Mouse (Mus musculus): Measurements from ENCODE around the gene Ifna7. TPM values are rescaled to one million over a fixed set of nuclear protein-coding genes. Genes with fewer than 3 reads are reported as not detected.
"Not testable (repeated sequence)": the region's sequence is repeated elsewhere in the genome, so short reads cannot be mapped to it uniquely, and the experiment has no call there.

Gene Ifna7
- not detected in 2 replicates for polyA plus RNA-seq (2015; fragmentation: Nextera tagmentation; extraction: Ambion mirVana)

DNA sequence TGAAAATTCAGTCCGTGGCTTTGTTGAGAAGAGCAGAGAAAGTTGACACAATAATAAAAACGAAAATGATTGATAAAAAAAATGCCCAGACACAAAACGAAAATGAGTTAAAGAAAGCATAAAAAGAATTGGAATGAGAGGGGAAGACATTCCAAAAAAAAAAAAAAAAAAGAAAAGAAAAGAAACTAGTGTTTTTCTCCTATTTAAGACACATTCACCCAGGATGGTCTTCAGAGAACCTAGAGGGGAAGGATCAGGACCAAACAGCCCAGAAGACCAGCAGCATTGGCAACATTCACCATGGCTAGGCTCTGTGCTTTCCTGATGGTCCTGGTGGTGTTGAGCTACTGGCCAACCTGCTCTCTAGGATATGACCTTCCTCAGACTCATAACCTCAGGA, at the start of gene Ifna7:
TSS of gene Ifna7 (plus strand) at position 301 of the 400 bp plus-strand sequence.
- Histone ChIP-seq H3K36me3 (ENCODE audit: control insufficient read depth, insufficient read depth, low read length) (no peaks in the 10 kb centered on the region), H3K27ac (ENCODE audit: low read length) (no peak within 1 kb of the TSS), H3K4me1 (replicated peaks; ENCODE audit: control insufficient read depth, insufficient read depth, low read length) (no peaks in the 10 kb centered on the region), H3K9ac (ENCODE audit: low read length) (no peak within 1 kb of the TSS), H3K27me3 (ENCODE audit: control insufficient read depth, insufficient read depth, low read depth, low read length) (no peaks in the 10 kb centered on the region), H3K4me2 (ENCODE audit: low read depth, low read length) (no peak within 1 kb of the TSS), H3K4me3 (ENCODE audit: low read length) (no peak within 1 kb of the TSS), H3K9me3 (ENCODE audit: control insufficient read depth, low read length) (no peaks in the 10 kb centered on the region)
- WGBS = 52% methylated on average over 3 of the region's 3 CpGs
- ATAC-seq (ENCODE audit: low read depth) = no peak

DNA sequence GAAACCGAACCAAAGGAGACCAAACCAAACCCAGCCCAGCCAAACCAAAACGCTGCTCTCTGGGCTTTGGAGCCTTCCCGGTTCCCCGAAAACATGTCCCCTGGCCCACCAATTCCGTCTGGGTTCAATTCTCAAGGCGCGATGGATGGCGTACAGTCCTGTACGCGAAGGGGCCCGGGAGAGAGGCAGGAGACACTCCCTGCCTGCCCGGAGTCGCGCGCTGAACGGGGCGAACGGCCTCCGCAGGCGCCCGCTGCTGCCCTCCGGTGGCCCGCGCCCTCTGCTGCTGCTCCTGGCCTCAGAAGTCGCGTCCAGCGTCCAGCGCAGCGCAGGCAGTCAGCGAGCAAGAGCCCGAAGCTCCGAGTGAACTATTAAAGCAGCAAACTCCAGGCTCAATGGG, 42.5 kb upstream of the Ifna7 start, which contains the start of gene Gm13290:
TSS of gene Gm13290 (plus strand) at position 301 of the 400 bp plus-strand sequence.
- H3K36me3 ChIP-seq (ENCODE audit: control insufficient read depth, insufficient read depth, low read length) = not testable (repeated sequence)

DNA sequence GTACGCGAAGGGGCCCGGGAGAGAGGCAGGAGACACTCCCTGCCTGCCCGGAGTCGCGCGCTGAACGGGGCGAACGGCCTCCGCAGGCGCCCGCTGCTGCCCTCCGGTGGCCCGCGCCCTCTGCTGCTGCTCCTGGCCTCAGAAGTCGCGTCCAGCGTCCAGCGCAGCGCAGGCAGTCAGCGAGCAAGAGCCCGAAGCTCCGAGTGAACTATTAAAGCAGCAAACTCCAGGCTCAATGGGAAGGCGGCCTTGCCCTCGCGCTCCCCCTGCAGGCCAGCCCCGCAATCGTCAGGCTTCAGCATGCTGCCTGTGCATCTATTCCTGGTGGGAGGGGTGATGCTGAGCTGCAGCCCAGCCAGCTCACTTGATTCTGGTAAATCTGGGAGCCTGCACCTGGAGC, 39.4 kb upstream of the Ifna7 start, which contains the start of gene Gm13289:
TSS of gene Gm13289 (plus strand) at position 301 of the 400 bp plus-strand sequence.
- not testable (repeated sequence) for H3K9ac ChIP-seq (ENCODE audit: low read length); H3K4me3 ChIP-seq (ENCODE audit: low read length); H3K4me1 ChIP-seq (replicated peaks; ENCODE audit: control insufficient read depth, insufficient read depth, low read length); H3K9me3 ChIP-seq (ENCODE audit: control insufficient read depth, low read length); H3K36me3 ChIP-seq (ENCODE audit: control insufficient read depth, insufficient read depth, low read length); H3K27ac ChIP-seq (ENCODE audit: low read length); ATAC-seq (ENCODE audit: low read depth); H3K27me3 ChIP-seq (ENCODE audit: control insufficient read depth, insufficient read depth, low read depth, low read length); H3K4me2 ChIP-seq (ENCODE audit: low read depth, low read length)
- WGBS = no CpG with 5 or more reads among the region's 29 CpGs

More for the DNA sequence above, 42.5 kb upstream of the Ifna7 start, which contains the start of gene Gm13290:
- not testable (repeated sequence) for H3K27me3 ChIP-seq (ENCODE audit: control insufficient read depth, insufficient read depth, low read depth, low read length); H3K4me1 ChIP-seq (replicated peaks; ENCODE audit: control insufficient read depth, insufficient read depth, low read length); H3K27ac ChIP-seq (ENCODE audit: low read length); H3K9ac ChIP-seq (ENCODE audit: low read length); H3K9me3 ChIP-seq (ENCODE audit: control insufficient read depth, low read length); ATAC-seq (ENCODE audit: low read depth); H3K4me2 ChIP-seq (ENCODE audit: low read depth, low read length); H3K4me3 ChIP-seq (ENCODE audit: low read length)
- WGBS = no CpG with 5 or more reads among the region's 32 CpGs

DNA sequence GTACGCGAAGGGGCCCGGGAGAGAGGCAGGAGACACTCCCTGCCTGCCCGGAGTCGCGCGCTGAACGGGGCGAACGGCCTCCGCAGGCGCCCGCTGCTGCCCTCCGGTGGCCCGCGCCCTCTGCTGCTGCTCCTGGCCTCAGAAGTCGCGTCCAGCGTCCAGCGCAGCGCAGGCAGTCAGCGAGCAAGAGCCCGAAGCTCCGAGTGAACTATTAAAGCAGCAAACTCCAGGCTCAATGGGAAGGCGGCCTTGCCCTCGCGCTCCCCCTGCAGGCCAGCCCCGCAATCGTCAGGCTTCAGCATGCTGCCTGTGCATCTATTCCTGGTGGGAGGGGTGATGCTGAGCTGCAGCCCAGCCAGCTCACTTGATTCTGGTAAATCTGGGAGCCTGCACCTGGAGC, 36.5 kb upstream of the Ifna7 start, which contains the start of gene Gm13272:
TSS of gene Gm13272 (plus strand) at position 301 of the 400 bp plus-strand sequence.
- H3K4me1 ChIP-seq (replicated peaks; ENCODE audit: control insufficient read depth, insufficient read depth, low read length); H3K9me3 ChIP-seq (ENCODE audit: control insufficient read depth, low read length); H3K27me3 ChIP-seq (ENCODE audit: control insufficient read depth, insufficient read depth, low read depth, low read length); H3K36me3 ChIP-seq (ENCODE audit: control insufficient read depth, insufficient read depth, low read length); H3K27ac ChIP-seq (ENCODE audit: low read length); ATAC-seq (ENCODE audit: low read depth); H3K4me3 ChIP-seq (ENCODE audit: low read length); H3K4me2 ChIP-seq (ENCODE audit: low read depth, low read length); H3K9ac ChIP-seq (ENCODE audit: low read length): not testable (repeated sequence)
- no CpG with 5 or more reads among the region's 29 CpGs for WGBS

DNA sequence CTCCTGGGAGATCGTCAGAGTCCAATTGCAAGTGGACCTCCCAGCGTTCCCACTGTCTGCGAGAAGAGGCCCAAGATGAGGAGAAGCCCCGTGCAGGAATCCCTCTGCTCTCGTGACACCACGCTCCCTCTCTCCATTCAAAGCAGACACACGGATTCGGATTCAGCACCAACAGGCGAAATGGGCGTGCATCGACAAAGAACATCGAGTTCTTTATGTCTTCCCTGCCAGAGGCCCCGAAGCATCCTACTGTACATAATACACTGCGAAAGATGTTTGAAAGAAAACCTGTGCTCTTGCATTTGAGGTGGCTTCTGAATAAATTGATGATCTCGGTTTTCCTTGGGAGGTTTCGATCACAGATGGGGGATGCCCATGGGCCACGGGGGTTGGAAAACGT, 35.7 kb upstream of the Ifna7 start:
- H3K4me3 ChIP-seq (ENCODE audit: low read length); H3K4me1 ChIP-seq (replicated peaks; ENCODE audit: control insufficient read depth, insufficient read depth, low read length); H3K27me3 ChIP-seq (ENCODE audit: control insufficient read depth, insufficient read depth, low read depth, low read length); H3K9ac ChIP-seq (ENCODE audit: low read length); ATAC-seq (ENCODE audit: low read depth); H3K9me3 ChIP-seq (ENCODE audit: control insufficient read depth, low read length); H3K4me2 ChIP-seq (ENCODE audit: low read depth, low read length); H3K36me3 ChIP-seq (ENCODE audit: control insufficient read depth, insufficient read depth, low read length); H3K27ac ChIP-seq (ENCODE audit: low read length): not testable (repeated sequence)
- 42% methylated on average over 12 of the region's 18 CpGs for WGBS

DNA sequence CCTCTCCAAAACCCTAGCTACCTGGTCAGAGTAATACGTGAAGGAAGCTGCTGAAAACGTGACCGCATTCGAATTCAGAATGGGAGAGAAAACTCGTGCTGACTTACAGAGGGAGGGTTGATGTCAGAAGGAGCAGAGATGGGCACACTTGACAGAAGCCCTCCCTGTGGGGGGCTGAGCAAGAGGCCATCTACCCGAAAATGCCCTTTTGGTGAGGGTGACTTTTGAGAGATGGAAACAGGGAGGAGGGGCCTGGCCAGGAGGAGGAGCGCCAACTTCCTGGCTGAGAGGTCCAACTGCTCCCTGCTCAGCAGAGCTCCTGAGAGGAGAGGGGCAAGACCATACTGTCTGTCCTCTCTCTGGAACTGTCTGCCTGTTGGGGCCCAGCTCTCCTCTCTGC, 34.2 kb upstream of the Ifna7 start, which contains the start of gene Ifnz:
TSS of gene Ifnz (plus strand) at position 301 of the 400 bp plus-strand sequence.
- H3K9ac ChIP-seq (ENCODE audit: low read length); H3K4me1 ChIP-seq (replicated peaks; ENCODE audit: control insufficient read depth, insufficient read depth, low read length); H3K36me3 ChIP-seq (ENCODE audit: control insufficient read depth, insufficient read depth, low read length); H3K27me3 ChIP-seq (ENCODE audit: control insufficient read depth, insufficient read depth, low read depth, low read length); ATAC-seq (ENCODE audit: low read depth); H3K9me3 ChIP-seq (ENCODE audit: control insufficient read depth, low read length): not testable (repeated sequence)
- 0 out of 2 replicates have a peak within 1 kb of the TSS, but pooled peaks have one; percentile 22 for H3K4me2 ChIP-seq (ENCODE audit: low read depth, low read length)
- H3K4me3 ChIP-seq (ENCODE audit: low read length) = peak within 1 kb of the TSS; percentile 37
- WGBS = 11% methylated on average over 3 of the region's 7 CpGs
- H3K27ac ChIP-seq (ENCODE audit: low read length) = peak within 1 kb of the TSS; percentile 57; the same call in 1 of the 2 replicates

DNA sequence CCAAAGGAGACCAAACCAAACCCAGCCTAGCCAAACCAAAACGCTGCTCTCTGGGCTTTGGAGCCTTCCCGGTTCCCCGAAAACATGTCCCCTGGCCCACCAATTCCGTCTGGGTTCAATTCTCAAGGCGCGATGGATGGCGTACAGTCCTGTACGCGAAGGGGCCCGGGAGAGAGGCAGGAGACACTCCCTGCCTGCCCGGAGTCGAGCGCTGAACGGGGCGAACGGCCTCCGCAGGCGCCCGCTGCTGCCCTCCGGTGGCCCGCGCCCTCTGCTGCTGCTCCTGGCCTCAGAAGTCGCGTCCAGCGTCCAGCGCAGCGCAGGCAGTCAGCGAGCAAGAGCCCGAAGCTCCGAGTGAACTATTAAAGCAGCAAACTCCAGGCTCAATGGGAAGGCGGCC, 33.7 kb upstream of the Ifna7 start:
- not testable (repeated sequence) for ATAC-seq (ENCODE audit: low read depth); H3K9ac ChIP-seq (ENCODE audit: low read length); H3K27me3 ChIP-seq (ENCODE audit: control insufficient read depth, insufficient read depth, low read depth, low read length); H3K36me3 ChIP-seq (ENCODE audit: control insufficient read depth, insufficient read depth, low read length); H3K4me1 ChIP-seq (replicated peaks; ENCODE audit: control insufficient read depth, insufficient read depth, low read length); H3K9me3 ChIP-seq (ENCODE audit: control insufficient read depth, low read length)
- 0 out of 2 replicates have a peak overlapping the region, but pooled peaks have one; percentile 22 for H3K4me2 ChIP-seq (ENCODE audit: low read depth, low read length)
- 0% methylated on average over 3 of the region's 31 CpGs for WGBS
- peak overlapping the region; percentile 57; the same call in 1 of the 2 replicates for H3K27ac ChIP-seq (ENCODE audit: low read length)
- H3K4me3 ChIP-seq (ENCODE audit: low read length) = peak overlapping the region; percentile 37

DNA sequence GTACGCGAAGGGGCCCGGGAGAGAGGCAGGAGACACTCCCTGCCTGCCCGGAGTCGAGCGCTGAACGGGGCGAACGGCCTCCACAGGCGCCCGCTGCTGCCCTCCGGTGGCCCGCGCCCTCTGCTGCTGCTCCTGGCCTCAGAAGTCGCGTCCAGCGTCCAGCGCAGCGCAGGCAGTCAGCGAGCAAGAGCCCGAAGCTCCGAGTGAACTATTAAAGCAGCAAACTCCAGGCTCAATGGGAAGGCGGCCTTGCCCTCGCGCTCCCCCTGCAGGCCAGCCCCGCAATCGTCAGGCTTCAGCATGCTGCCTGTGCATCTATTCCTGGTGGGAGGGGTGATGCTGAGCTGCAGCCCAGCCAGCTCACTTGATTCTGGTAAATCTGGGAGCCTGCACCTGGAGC, 30.6 kb upstream of the Ifna7 start, which contains the start of gene Gm13276:
TSS of gene Gm13276 (plus strand) at position 301 of the 400 bp plus-strand sequence.
- not testable (repeated sequence) for H3K4me3 ChIP-seq (ENCODE audit: low read length); H3K36me3 ChIP-seq (ENCODE audit: control insufficient read depth, insufficient read depth, low read length); H3K4me1 ChIP-seq (replicated peaks; ENCODE audit: control insufficient read depth, insufficient read depth, low read length); H3K9me3 ChIP-seq (ENCODE audit: control insufficient read depth, low read length); H3K27ac ChIP-seq (ENCODE audit: low read length); H3K4me2 ChIP-seq (ENCODE audit: low read depth, low read length); H3K9ac ChIP-seq (ENCODE audit: low read length); ATAC-seq (ENCODE audit: low read depth); H3K27me3 ChIP-seq (ENCODE audit: control insufficient read depth, insufficient read depth, low read depth, low read length)
- no CpG with 5 or more reads among the region's 27 CpGs for WGBS

DNA sequence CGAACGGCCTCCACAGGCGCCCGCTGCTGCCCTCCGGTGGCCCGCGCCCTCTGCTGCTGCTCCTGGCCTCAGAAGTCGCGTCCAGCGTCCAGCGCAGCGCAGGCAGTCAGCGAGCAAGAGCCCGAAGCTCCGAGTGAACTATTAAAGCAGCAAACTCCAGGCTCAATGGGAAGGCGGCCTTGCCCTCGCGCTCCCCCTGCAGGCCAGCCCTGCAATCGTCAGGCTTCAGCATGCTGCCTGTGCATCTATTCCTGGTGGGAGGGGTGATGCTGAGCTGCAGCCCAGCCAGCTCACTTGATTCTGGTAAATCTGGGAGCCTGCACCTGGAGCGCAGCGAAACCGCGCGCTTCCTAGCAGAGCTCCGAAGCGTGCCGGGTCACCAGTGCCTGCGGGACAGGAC, 27.6 kb upstream of the Ifna7 start, which contains the start of gene Gm13277:
TSS of gene Gm13277 (plus strand) at position 231 of the 400 bp plus-strand sequence.
- not testable (repeated sequence) for ATAC-seq (ENCODE audit: low read depth); H3K9me3 ChIP-seq (ENCODE audit: control insufficient read depth, low read length)

More for the DNA sequence above, 27.6 kb upstream of the Ifna7 start, which contains the start of gene Gm13277:
- not testable (repeated sequence) for H3K4me3 ChIP-seq (ENCODE audit: low read length); H3K4me1 ChIP-seq (replicated peaks; ENCODE audit: control insufficient read depth, insufficient read depth, low read length); H3K4me2 ChIP-seq (ENCODE audit: low read depth, low read length); H3K27ac ChIP-seq (ENCODE audit: low read length); H3K36me3 ChIP-seq (ENCODE audit: control insufficient read depth, insufficient read depth, low read length); H3K27me3 ChIP-seq (ENCODE audit: control insufficient read depth, insufficient read depth, low read depth, low read length); H3K9ac ChIP-seq (ENCODE audit: low read length)
- 0% methylated on average over 2 of the region's 28 CpGs for WGBS

Data from lung, embryonic 16.5 days (tissue).